Mouse (Mus musculus): ENCODE results near the gene Rft1. TPM values are rescaled to one million over a fixed set of nuclear protein-coding genes. Genes with fewer than 3 reads are reported as not detected.
A peak's percentile ranks its signal among the peaks of the same experiment; 100 is the strongest.
"Not testable (repeated sequence)": the region's sequence is repeated elsewhere in the genome, so short reads cannot be mapped to it uniquely, and the experiment has no call there.

The Rft1 gene
- polyA plus RNA-seq, 1 experiment = 12.9 TPM

DNA sequence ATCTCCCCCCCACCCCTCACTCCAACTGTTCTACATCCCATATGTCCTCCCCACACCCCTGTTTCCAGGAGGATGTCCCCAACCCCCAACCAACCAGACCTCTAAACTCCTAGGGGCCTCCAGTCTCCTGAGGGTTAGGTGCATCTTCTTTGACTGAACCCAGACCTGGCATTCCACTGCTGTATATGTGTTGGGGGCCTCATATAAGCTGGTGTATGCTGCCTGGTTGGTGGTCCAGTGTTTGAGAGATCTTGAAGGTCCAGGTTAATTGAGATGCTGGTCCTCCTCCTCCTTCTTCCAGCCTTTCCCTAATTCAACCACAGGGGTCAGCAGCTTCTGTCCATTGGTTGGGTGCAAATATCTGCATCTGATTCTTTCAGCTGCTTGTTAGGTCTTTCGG, 64.5 kb downstream of the Rft1 start:
- DNase-seq (ENCODE audit: extremely low spot score in 1 of 2, low spot score in 1 of 2) = not testable (repeated sequence)

- no peak for DNase-seq (ENCODE audit: extremely low spot score in 1 of 2, low spot score in 1 of 2)
These were observed 65.4 kb downstream of the Rft1 start for GRCm38 (mm10) chr14:30719514-30719913.

DNA sequence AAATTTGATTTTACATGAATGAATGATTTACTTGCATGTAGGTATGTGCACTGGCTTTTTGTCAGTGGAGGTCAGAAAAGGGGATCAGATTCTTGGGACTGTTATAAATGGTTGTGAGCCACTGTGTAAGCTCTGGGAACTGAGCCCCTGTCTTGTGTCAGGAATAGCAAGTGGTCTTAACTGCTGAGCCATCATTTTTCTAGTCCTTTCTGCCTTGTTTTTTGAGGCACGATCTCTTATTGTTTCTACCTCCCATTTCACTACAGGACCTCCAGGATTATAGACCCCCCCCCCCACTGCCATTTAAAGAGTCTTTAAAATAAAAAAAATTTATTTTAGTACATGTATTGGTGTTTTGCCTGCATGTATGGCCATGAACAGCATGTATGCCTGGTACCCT, 67.7 kb downstream of the Rft1 start:
- DNase-seq (ENCODE audit: extremely low spot score in 1 of 2, low spot score in 1 of 2) = no peak

DNA sequence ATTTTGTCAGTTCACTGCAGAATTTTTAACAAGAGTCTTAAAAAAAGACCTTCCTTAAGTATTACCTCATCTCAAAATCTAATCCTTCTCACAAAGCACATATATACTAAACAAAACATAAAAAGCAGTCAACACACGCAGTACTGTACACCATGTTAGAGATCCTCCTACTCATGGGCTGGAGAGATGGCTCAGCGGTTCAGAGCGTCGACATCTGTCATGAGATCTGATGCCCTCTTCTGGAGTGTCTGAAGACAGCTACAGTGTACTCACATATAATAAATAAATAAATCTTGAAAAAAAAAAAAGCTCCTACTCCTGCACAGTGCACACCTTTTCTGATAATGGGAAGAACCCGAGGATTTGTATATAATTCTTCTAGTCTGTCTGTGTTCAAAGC, 68.2 kb downstream of the Rft1 start:
- DNase-seq (ENCODE audit: extremely low spot score in 1 of 2, low spot score in 1 of 2) = peak in 1 of 2 experiments; percentile 6

- DNase-seq (ENCODE audit: extremely low spot score in 1 of 2, low spot score in 1 of 2) = no peak
These were observed 77.7 kb downstream of the Rft1 start for GRCm38 (mm10) chr14:30731896-30732295.

DNA sequence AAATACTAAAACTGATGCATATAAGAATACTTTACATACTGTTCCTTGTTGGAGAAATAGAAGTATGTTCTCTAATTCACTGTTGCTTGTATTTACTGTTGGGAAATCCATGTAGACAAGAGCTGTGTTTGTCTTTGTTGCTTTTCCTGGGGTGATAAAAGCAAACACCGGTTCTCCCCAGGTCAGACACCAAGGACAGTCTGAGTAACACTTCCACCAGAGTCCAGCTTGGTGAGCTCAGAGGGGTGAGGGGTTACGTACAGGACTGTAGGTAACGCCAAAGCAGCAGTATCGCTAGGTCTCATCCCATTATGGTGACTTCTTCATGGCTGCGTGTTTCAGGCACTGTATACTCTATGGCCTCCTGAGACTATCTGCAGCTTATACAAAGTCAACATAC, 80.5 kb downstream of the Rft1 start:
- no peak for DNase-seq (ENCODE audit: extremely low spot score in 1 of 2, low spot score in 1 of 2)

DNA sequence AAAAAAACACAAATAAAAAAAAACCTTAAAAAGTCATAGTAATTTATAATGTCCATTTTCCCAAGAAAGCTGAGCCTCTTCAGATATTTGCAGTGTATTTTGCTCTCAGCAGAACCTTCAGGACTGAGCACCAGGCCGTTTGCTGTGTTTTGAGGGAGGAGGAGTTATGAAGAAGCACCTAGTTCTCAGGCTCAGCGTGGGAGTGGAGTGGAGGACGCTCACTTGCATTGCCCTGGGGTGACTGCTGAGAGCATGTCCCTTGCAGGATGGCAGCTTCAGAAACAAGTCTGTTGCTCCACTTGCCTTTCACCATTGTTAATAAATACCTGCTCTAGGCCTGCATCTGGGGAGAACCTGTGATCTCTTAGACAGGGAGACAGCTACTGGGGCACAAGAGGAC, 81.7 kb downstream of the Rft1 start:
- no peak for DNase-seq (ENCODE audit: extremely low spot score in 1 of 2, low spot score in 1 of 2)

- DNase-seq (ENCODE audit: extremely low spot score in 1 of 2, low spot score in 1 of 2) = no peak
These were observed 82.3 kb downstream of the Rft1 start for GRCm38 (mm10) chr14:30736413-30736812.

Other genes with a start within 250 kb of the Rft1 start
- gene Dcp1a, start 174.8 kb upstream of the Rft1 start, polyA plus RNA-seq (2012; rRNA removed) = 22.3 and 27.5 TPM in 2 replicates
- gene Cacna1d, start 162.9 kb upstream of the Rft1 start, polyA plus RNA-seq (2012; rRNA removed) = 80.3 and 82.8 TPM in 2 replicates
- 131 and 143 TPM in 2 replicates for gene Tkt, start 106.0 kb upstream of the Rft1 start, polyA plus RNA-seq (2012; rRNA removed)
- 17.1 and 18.9 TPM in 2 replicates for gene Prkcd, start 28.1 kb upstream of the Rft1 start, polyA plus RNA-seq (2012; rRNA removed)
- 8.8 and 9.0 TPM in 2 replicates for gene Sfmbt1, start 60.5 kb downstream of the Rft1 start, polyA plus RNA-seq (2012; rRNA removed)
- 32.6 and 33.3 TPM in 2 replicates for gene Tmem110, start 171.2 kb downstream of the Rft1 start, polyA plus RNA-seq (2012; rRNA removed)
- gene Mustn1, start 224.8 kb downstream of the Rft1 start, polyA plus RNA-seq (2012; rRNA removed) = 2.3 and 3.3 TPM in 2 replicates
- 0.08 and 0.13 TPM in 2 replicates for gene Itih4, start 232.1 kb downstream of the Rft1 start, polyA plus RNA-seq (2012; rRNA removed)

Data from frontal cortex, adult 2 months (tissue).